Mouse (Mus musculus): ENCODE measurements around the gene 1700029H14Rik. TPM values are rescaled to one million over a fixed set of nuclear protein-coding genes. Genes with fewer than 3 reads are reported as not detected.

The 1700029H14Rik gene
- polyA plus RNA-seq, 1 experiment from 2014 or later = not detected

DNA sequence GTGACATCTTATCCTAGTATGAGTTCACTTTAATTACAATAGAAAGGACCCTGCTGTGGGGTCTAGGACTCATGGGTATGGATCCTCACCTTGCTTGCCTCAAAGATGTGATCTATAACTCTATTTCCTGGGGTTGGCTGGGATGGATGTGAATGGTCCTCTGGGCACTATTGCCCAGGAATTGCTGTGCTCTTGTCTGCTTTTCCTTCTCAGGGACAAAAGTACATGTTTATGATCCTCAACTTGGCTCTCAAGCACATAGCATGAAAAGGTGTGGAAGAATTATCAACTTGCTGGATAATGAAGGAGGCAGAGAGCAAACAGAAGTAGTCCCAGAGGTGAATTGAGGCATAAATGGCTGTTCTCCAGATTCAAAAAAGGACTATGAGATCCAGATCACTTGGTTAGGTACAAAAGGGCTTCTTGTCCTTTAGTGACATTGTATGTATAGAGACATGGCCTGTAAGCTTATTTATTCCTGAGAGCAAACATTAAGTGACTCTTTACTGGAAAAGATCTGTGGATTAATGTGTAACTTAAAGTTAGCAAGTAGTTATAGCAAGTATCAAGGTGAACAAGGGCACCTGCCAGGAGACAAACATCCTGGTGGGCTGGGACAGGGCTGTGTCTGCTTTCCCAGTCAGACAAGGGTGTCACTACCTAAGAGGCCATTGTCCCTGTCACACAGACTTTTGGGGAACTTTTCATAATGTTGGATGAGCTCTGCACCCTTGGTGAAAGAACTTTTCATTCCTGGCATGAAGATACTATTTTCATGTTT, 57.2 kb downstream of the 1700029H14Rik start:
- no peak overlapping the region for H3K9ac ChIP-seq (replicated peaks; ENCODE audit: low read depth, low read length)
- no peak overlapping the region for H3K4me3 ChIP-seq (ENCODE audit: low read depth, low read length)
- ATAC-seq (ENCODE audit: low read depth) = no peak
- H3K4me2 ChIP-seq (ENCODE audit: low read depth, low read length) = no peak overlapping the region
- H3K4me1 ChIP-seq (ENCODE audit: control insufficient read depth, insufficient read depth, low read length) = no peaks in the 10 kb centered on the region
- H3K27ac ChIP-seq (ENCODE audit: low read depth, low read length) = no peak overlapping the region
- H3K36me3 ChIP-seq (ENCODE audit: control insufficient read depth, insufficient read depth, low read length) = no peaks in the 10 kb centered on the region
- H3K9me3 ChIP-seq (ENCODE audit: control insufficient read depth, low read length) = no peaks in the 10 kb centered on the region
- H3K27me3 ChIP-seq (ENCODE audit: control insufficient read depth, insufficient read depth, low read length) = no peaks in the 10 kb centered on the region

- H3K27ac ChIP-seq (ENCODE audit: low read depth, low read length) = no peak overlapping the region
- H3K4me3 ChIP-seq (ENCODE audit: low read depth, low read length) = no peak overlapping the region
- no peak overlapping the region for H3K9ac ChIP-seq (replicated peaks; ENCODE audit: low read depth, low read length)
- WGBS = 87% methylated on average over 8 of the region's 8 CpGs
- no peaks in the 10 kb centered on the region for H3K4me1 ChIP-seq (ENCODE audit: control insufficient read depth, insufficient read depth, low read length)
- no peaks in the 10 kb centered on the region for H3K36me3 ChIP-seq (ENCODE audit: control insufficient read depth, insufficient read depth, low read length)
- ATAC-seq (ENCODE audit: low read depth) = no peak
- no peak overlapping the region for H3K4me2 ChIP-seq (ENCODE audit: low read depth, low read length)
- no peaks in the 10 kb centered on the region for H3K27me3 ChIP-seq (ENCODE audit: control insufficient read depth, insufficient read depth, low read length)
- no peaks in the 10 kb centered on the region for H3K9me3 ChIP-seq (ENCODE audit: control insufficient read depth, low read length)
Observed at GRCm38 (mm10) chr8:13503936-13504606, 58.2 kb downstream of the 1700029H14Rik start.

DNA sequence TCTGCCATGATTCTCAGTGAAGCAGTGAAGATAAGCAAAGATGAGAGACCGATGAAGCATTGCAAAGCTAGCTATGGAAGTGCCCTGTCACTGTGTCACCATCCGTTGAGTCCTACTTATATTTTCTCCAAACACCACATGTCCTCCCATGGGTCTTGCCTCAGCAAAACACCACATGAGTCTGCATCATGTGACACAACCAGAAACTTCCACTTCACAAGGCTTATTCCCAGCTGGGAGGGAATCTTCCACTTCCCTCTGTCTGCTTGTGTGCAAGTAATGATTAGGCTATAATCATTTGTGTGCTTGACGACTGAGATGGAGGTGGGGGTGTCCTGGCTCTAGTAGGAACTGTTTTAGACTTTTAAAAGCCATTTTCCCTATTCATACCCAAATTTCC, 61.0 kb downstream of the 1700029H14Rik start:
- no peaks in the 10 kb centered on the region for H3K4me1 ChIP-seq (ENCODE audit: control insufficient read depth, insufficient read depth, low read length)
- no peaks in the 10 kb centered on the region for H3K27me3 ChIP-seq (ENCODE audit: control insufficient read depth, insufficient read depth, low read length)
- no peak overlapping the region for H3K9ac ChIP-seq (replicated peaks; ENCODE audit: low read depth, low read length)
- no peak overlapping the region for H3K27ac ChIP-seq (ENCODE audit: low read depth, low read length)
- H3K4me3 ChIP-seq (ENCODE audit: low read depth, low read length) = no peak overlapping the region
- WGBS = 77% methylated on average over 3 of the region's 3 CpGs
- no peak for ATAC-seq (ENCODE audit: low read depth)
- H3K4me2 ChIP-seq (ENCODE audit: low read depth, low read length) = no peak overlapping the region
- H3K36me3 ChIP-seq (ENCODE audit: control insufficient read depth, insufficient read depth, low read length) = no peaks in the 10 kb centered on the region
- no peaks in the 10 kb centered on the region for H3K9me3 ChIP-seq (ENCODE audit: control insufficient read depth, low read length)

Other genes starting within 250 kb of the 1700029H14Rik start
- gene Tfdp1, start 223.7 kb downstream of the 1700029H14Rik start, polyA plus RNA-seq (2014; fragmentation: Nextera tagmentation; extraction: Ambion mirVana) = 93.0 and 103 TPM in 2 replicates
- not detected in 2 replicates for gene Atp4b, start 165.6 kb downstream of the 1700029H14Rik start, polyA plus RNA-seq (2014; fragmentation: Nextera tagmentation; extraction: Ambion mirVana)
- not detected in 2 replicates for gene Grk1, start 157.4 kb downstream of the 1700029H14Rik start, polyA plus RNA-seq (2014; fragmentation: Nextera tagmentation; extraction: Ambion mirVana)
- gene Tmem255b, start 127.3 kb downstream of the 1700029H14Rik start, polyA plus RNA-seq (2014; fragmentation: Nextera tagmentation; extraction: Ambion mirVana) = 1.2 and 1.5 TPM in 2 replicates
- 26.6 and 33.4 TPM in 2 replicates for gene Gas6, start 68.0 kb downstream of the 1700029H14Rik start, polyA plus RNA-seq (2014; fragmentation: Nextera tagmentation; extraction: Ambion mirVana)
- gene Rasa3, start 115.1 kb upstream of the 1700029H14Rik start, polyA plus RNA-seq (2014; fragmentation: Nextera tagmentation; extraction: Ambion mirVana) = 34.4 and 38.3 TPM in 2 replicates
- 0.90 and 1.2 TPM in 2 replicates for gene Cfap97d2, start 143.4 kb upstream of the 1700029H14Rik start, polyA plus RNA-seq (2014; fragmentation: Nextera tagmentation; extraction: Ambion mirVana)
- 150 and 179 TPM in 2 replicates for gene Cdc16, start 195.2 kb upstream of the 1700029H14Rik start, polyA plus RNA-seq (2014; fragmentation: Nextera tagmentation; extraction: Ambion mirVana)
- gene Upf3a, start 223.2 kb upstream of the 1700029H14Rik start, polyA plus RNA-seq (2014; fragmentation: Nextera tagmentation; extraction: Ambion mirVana) = 38.8 and 46.9 TPM in 2 replicates